Mouse (Mus musculus) ZHBTc4 (cell line): ENCODE measurements around the gene Gpr3.

ENCODE experiments used
- DNase-seq: peaks from one replicate; pipeline ENCODE4 v3.0.0-alpha.2; 2011; ENCODE audit warnings: low read depth, low spot score

Gpr3 gene

GRCm38 (mm10) chr4:133233285-133233976 lies 21.1 kb upstream of the Gpr3 start:
- peak; percentile 84 for DNase-seq

GRCm38 (mm10) chr4:133229582-133229981 lies 17.2 kb upstream of the Gpr3 start:
- DNase-seq, result no peak

- DNase-seq, result peak; percentile 36
Measured at GRCm38 (mm10) chr4:133227636-133228035, 15.3 kb upstream of the Gpr3 start.

GRCm38 (mm10) chr4:133226073-133226472 lies 13.7 kb upstream of the Gpr3 start:
- no peak for DNase-seq

GRCm38 (mm10) chr4:133223875-133224274 lies 11.5 kb upstream of the Gpr3 start:
- peak; percentile 68 for DNase-seq

GRCm38 (mm10) chr4:133221701-133222100 lies 9.4 kb upstream of the Gpr3 start:
- DNase-seq, result no peak

GRCm38 (mm10) chr4:133220656-133221055 lies 8.3 kb upstream of the Gpr3 start:
- peak; percentile 86 for DNase-seq

GRCm38 (mm10) chr4:133218745-133219144 lies 6.4 kb upstream of the Gpr3 start:
- no peak for DNase-seq

GRCm38 (mm10) chr4:133217641-133218040 lies 5.3 kb upstream of the Gpr3 start:
- peak; percentile 88 for DNase-seq

GRCm38 (mm10) chr4:133213661-133214060 lies 1.3 kb upstream of the Gpr3 start:
- no peak for DNase-seq

GRCm38 (mm10) chr4:133213268-133213590 lies 893 bp upstream of the Gpr3 start:
- no peak for DNase-seq

GRCm38 (mm10) chr4:133212562-133213267 lies 379 bp upstream of the Gpr3 start:
- DNase-seq, result peak; percentile 88

GRCm38 (mm10) chr4:133210788-133211390 lies 1.4 kb downstream of the Gpr3 start:
- DNase-seq, result no peak

- DNase-seq, result no peak
Measured at GRCm38 (mm10) chr4:133210023-133210787, 2.1 kb downstream of the Gpr3 start.

GRCm38 (mm10) chr4:133209366-133209765 lies 3.0 kb downstream of the Gpr3 start:
- DNase-seq, result peak; percentile 80

GRCm38 (mm10) chr4:133204379-133204778 lies 8.0 kb downstream of the Gpr3 start:
- no peak for DNase-seq

- no peak for DNase-seq
Measured at GRCm38 (mm10) chr4:133203591-133203990, 8.7 kb downstream of the Gpr3 start.

- DNase-seq, result no peak
Measured at GRCm38 (mm10) chr4:133202254-133202653, 10.1 kb downstream of the Gpr3 start.

- DNase-seq, result peak; percentile 63
Measured at GRCm38 (mm10) chr4:133201006-133201771, 11.1 kb downstream of the Gpr3 start.

- no peak for DNase-seq
Measured at GRCm38 (mm10) chr4:133200343-133200742, 12.0 kb downstream of the Gpr3 start.

GRCm38 (mm10) chr4:133199743-133200142 lies 12.6 kb downstream of the Gpr3 start:
- no peak for DNase-seq
